Mouse (Mus musculus) large intestine, adult 2 months (tissue): ENCODE measurements around the gene Ackr2. TPM values are rescaled to one million over a fixed set of nuclear protein-coding genes. Genes with fewer than 3 reads are reported as not detected.
A peak's percentile ranks its signal among the peaks of the same experiment; 100 is the strongest.

Experiments used
- DNase-seq: peaks from one replicate; pipeline ENCODE4 v3.0.0-alpha.2; 2012; ENCODE audit warnings: low read depth, low spot score
- WGBS: fragments of 180-500 bp; shearing (Covaris S2); methylation state at CpG from one replicate; pipeline ENCODE4 v1.1.7; 2018; 5-methylcytosine and 5-hydroxymethylcytosine counted together
- polyA plus RNA-seq: library from polyadenylated mRNA; depleted of rRNA; stranded (reverse); fragments of >200 nt; gene quantifications from 2 replicates; pipeline ENCODE4 v1.2.3, GENCODE M21; 2012

The Ackr2 gene
- polyA plus RNA-seq, 1 experiment, result 1.5 TPM

DNA sequence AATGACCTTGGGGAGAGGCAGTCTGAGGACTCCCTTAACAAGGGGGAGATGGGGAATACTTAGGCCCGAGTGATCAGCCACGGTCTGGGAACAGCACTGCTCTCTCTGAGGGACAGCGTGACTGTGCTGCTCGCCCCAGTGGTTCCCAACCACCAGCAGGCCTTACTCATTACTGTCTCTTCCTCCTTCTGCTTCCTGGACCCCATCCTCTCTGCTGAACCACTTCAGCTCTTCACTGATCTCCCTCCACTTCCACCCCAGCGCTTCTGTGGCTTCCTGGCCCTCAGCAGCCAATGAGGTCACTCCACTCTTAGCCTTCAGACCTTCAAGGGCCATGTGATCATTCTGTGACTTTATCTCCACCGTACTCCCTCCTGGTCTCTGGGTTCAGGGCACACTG is 11.5 kb downstream of the Ackr2 start:
- WGBS, result 65% methylated on average over 6 of the region's 6 CpGs
- DNase-seq, result no peak

DNA sequence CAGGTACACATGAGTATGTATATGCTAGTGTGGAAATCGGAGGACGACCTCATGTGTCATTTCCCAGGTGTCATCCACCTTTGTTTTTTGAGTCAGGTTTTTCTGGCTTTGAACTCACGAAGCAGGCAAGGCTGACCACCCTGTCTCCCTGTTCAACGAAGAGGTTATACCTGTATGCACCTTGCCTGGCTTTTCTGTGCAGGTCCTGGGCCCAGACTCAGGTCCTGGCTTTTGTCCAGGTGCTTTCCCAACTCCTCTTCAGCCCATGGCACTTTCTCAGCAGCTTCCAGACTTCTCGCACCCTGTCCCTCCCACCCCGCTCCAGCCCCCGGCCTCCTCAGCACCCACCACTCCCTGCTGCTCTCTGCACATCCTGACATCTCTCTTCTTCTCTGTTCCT is 13.0 kb downstream of the Ackr2 start:
- 84% methylated on average over 7 of the region's 7 CpGs for WGBS

GRCm38 (mm10) chr9:121912786-121913185 is 14.6 kb downstream of the Ackr2 start:
- no peak for DNase-seq
- WGBS, result 93% methylated on average over 4 of the region's 4 CpGs

More for the DNA sequence above, 13.0 kb downstream of the Ackr2 start:
- DNase-seq, result no peak

DNA sequence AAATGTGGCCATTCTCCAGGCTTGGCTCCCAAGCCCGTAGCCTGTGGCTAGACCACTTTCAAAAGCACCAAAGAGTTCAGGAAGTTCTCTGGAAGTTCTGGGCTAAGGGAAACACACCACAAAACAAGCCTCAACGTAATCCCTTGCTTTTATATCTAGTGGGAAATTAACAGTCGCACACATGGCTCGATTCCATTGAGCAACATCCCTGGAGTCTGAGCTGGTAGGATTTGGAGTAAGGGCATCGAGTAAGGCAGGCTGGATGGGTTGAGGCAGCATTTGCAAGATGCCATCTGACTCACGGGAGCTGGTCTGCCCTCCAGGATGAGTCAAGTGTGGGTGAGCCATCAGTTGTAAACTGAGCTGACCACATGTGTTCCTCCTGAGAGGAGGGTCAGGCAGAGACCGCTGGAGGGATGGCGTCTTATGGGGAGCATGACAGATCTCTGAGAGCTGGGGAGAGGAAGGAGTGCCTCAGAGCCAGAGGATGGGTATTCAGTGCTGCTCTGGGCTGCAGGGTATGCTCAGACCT is 16.1 kb downstream of the Ackr2 start:
- WGBS, result 77% methylated on average over 8 of the region's 8 CpGs
- DNase-seq, result no peak

GRCm38 (mm10) chr9:121915056-121915455 is 16.9 kb downstream of the Ackr2 start:
- DNase-seq, result no peak

DNA sequence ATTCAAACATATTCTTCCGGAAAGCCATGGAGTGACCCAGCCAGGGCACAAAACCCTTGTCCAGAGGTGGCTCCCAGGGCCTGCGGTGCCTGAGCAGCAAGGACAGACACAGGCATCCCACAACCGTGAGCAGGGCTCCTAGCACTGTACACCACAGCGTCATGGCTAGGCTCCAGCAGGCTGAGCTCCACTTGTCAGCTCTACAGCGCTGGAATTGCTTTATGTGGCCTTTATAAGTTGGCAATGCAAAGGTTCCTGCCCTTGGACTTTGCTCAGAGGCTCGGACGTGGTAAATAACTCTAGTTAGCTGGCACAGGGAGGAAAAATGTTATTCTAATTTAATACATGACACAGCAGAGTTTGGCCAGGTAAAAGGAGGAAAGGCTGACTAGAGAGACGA is 17.9 kb downstream of the Ackr2 start, which contains the start of gene Cyp8b1:
Gene Cyp8b1, minus strand, starts transcription at position 204 of the 400 bp plus-strand sequence.
- 33% methylated on average over 8 of the region's 8 CpGs for WGBS

More at GRCm38 (mm10) chr9:121915056-121915455, 16.9 kb downstream of the Ackr2 start:
- WGBS, result 84% methylated on average over 10 of the region's 10 CpGs

DNA sequence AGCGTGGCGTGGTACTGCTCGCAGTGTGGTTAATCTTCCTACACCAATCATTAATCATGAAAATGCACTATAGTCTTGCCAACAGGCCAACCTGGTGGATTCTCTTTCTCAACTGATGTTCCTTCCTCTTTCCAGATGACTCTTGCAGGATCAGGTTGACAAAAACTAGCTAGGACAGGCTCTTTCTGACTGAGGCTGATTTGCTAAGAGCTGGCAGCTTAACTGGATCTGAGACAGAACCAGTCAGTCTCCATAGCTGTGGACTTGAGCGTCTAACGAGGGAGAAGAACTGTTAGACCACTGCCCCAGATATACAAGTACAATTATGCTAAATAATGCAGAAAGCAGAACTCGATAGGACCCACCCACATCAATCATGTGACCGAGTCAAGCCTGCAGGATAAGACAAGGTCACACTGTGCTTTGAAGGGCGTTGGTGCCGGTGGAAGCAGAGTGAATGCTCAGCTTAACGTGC is 20.9 kb downstream of the Ackr2 start:
- 75% methylated on average over 10 of the region's 10 CpGs for WGBS
- DNase-seq, result no peak

More for the DNA sequence above, 17.9 kb downstream of the Ackr2 start, which contains the start of gene Cyp8b1:
- DNase-seq, result peak; percentile 86

GRCm38 (mm10) chr9:121923443-121923842 is 25.3 kb downstream of the Ackr2 start:
- no peak for DNase-seq
- 59% methylated on average over 8 of the region's 8 CpGs for WGBS

- 72% methylated on average over 5 of the region's 5 CpGs for WGBS
- DNase-seq, result no peak
Observed at GRCm38 (mm10) chr9:121923906-121924305, 25.8 kb downstream of the Ackr2 start.

- DNase-seq, result no peak
- WGBS, result 85% methylated on average over 9 of the region's 9 CpGs
Observed at GRCm38 (mm10) chr9:121924901-121925560, 26.9 kb downstream of the Ackr2 start.

DNA sequence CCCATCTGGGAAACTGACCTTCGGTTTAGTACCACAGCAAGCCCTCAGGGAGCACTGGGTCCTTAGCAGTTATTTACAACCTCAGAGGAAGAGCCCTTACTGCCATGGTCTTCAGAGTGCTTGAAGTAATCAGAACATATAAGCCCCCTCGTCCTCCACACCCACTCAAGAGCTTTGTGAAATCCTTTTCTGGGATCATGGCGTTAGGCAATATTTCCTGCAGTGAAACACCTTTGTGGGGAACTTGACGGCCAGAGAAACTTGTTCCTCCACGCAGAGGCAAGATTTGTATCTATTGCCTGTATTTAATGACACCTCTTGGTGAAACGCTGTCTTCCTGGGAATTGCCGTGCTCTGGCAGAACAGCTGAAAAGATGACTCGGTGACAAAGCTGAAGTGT is 27.8 kb downstream of the Ackr2 start:
- DNase-seq, result no peak
- 33% methylated on average over 8 of the region's 8 CpGs for WGBS

GRCm38 (mm10) chr9:121926634-121927405 is 28.7 kb downstream of the Ackr2 start:
- DNase-seq, result no peak
- 51% methylated on average over 11 of the region's 11 CpGs for WGBS

GRCm38 (mm10) chr9:121927721-121928120 is 29.6 kb downstream of the Ackr2 start:
- no peak for DNase-seq
- WGBS, result 71% methylated on average over 7 of the region's 7 CpGs

GRCm38 (mm10) chr9:121928498-121928897 is 30.3 kb downstream of the Ackr2 start:
- no peak for DNase-seq
- WGBS, result 29% methylated on average over 2 of the region's 2 CpGs

DNA sequence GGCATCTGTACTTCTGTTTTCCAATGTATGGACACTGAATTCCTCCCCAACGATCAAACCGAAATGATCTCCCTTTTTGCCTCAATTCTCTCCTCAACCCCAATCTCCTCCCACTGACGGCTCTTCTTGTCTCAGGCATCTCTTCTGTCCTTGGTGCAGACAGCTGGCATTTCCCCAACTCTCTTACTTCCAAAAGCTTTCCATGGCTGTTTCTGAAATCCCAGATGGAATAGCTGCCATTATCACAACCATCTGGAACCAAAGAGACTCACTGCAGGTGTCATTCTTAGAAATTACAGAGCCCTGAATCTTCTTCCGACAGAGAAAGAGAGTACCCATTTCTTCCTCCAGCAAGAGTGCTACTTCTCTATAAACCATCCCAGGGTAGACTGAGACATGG is 36.7 kb downstream of the Ackr2 start:
- no peak for DNase-seq
- WGBS, result 80% methylated on average over 4 of the region's 4 CpGs

DNA sequence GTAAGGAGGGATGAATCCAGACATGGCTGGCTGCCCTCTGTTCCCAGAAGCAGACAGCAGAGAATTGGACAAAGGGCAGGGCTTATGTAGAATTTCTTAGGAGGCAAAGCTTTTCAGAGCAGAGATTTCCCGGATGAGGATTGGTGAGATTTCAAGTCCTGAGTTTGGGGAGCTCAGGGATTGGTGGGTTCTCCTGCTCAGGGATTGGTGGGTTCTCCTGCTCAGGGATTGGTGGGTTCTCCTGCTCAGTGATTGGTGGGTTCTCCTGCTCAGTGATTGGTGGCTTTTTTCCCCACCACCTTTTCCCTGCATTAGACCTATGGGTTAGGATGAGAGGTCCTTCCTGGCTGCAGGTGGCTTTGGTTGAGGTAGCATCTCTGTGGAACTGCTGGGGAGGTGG is 38.8 kb downstream of the Ackr2 start:
- DNase-seq, result no peak
- 56% methylated on average over 1 of the region's 1 CpGs for WGBS

DNA sequence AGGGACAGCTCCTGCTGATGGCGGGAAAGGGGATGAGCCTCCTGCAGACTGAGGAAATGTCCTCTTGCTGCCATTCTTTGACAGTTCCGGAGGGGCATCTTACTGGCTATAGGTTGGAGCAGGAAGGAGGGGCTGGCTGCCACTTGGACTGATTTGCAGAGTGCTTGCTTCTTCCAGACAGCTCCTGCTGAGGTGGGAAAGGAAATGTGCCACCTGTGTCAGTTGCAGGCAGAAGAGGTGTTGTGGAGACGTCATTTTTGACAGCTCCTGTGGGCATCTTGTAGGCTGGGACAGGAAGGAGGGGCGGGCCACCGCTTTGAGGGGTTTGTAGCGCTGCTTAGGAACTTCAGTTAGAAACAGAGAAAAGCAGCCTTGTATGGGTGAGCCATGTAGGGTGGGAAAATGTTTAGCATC is 39.3 kb downstream of the Ackr2 start:
- no peak for DNase-seq
- WGBS, result 59% methylated on average over 6 of the region's 6 CpGs

- DNase-seq, result no peak
- WGBS, result 51% methylated on average over 21 of the region's 21 CpGs
Observed at GRCm38 (mm10) chr9:121937944-121938355, 39.8 kb downstream of the Ackr2 start.

DNA sequence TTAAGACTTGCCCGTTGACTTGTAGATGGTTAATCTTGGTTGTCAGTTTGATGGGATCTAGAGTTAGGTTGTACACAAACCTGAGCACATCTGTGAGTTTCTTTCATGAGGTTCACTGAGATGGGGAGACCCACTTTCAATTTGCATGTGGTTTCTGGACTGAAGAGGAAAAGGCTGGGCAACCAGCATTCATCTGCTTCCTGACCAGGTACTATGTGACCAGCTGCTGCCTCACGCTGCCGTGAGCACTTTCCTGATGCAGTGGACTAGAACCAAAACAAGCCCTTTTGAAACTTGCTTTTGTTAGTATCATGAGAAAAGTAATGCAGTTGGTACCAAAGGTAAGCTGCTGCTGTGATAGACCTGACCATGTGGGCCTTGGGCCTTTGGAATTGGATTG is 44.9 kb downstream of the Ackr2 start:
- no peak for DNase-seq
- WGBS, result 80% methylated on average over 3 of the region's 3 CpGs

DNA sequence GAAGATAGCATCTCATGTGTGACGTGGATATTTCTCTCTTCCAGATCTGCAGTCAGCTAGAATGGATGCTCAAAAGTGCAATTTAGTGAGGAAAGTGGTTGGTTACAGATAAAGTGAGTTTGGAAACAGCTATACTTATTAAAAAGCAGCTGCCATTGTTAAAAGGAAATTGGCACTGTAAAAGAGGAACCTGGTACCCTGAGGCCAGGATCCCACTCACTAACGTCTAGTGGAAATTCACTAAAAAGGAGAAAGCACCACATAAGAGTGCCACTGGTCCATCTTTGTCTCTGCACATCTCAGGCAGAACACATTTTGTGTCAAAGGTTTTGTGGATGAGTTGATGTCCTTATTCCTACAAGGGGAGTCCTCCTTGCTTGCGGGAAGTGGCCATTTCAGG is 45.5 kb downstream of the Ackr2 start:
- no peak for DNase-seq
- 79% methylated on average over 3 of the region's 3 CpGs for WGBS

DNA sequence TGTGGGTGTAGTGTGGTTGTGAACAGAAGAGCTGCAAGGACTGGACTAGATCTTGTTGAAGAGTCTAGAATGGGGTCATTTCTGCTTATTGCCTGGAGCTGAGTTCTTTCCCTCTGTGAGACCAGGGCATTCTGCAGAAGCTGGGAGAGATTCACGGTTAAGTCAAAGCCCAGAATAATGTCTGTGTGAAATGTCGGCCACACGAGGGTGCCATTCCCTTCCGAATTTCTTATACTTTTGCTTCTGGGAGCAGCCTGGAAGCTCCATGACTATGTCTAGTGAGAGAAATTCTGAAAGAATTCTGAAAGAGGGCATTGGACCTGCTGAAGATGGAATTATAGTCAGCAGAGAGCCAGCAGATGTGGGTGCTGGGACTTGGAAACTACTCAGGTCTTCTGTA is 49.6 kb downstream of the Ackr2 start:
- 6% methylated on average over 4 of the region's 4 CpGs for WGBS
- DNase-seq, result no peak
